Comparison of ENCODE assay signal across 26 mouse cellular contexts in the genomic region with DNA sequence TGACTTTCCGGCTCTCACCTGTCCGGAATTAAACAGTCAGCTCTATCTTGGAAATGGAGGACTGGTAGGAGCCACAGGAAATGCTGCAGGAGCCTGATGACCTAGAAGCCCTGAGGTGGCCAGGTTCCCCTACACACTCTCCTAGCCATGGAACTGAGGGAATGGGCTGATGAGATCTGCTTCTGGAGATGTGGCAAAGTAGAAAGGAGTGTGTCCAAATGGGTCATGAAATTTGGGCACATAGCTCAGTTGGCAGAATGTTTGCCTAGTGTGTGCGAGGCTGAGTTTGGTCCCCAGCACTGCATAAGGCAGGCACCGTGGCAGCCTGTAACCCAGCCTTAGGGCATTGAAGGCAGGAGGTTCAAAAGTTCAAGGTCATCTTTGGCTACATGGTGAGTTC. TPM values are rescaled to one million over a fixed set of nuclear protein-coding genes. Genes with fewer than 3 reads are reported as not detected.
DNase-seq lines count a peak whose midpoint lies in the region; ATAC-seq and TF ChIP-seq lines count a peak whose summit lies in the region.
"Had no signal": no experiment of that assay in that cellular context is flagged by ENCODE, and none has a peak within 500 bp of the region (broad histone marks: within the 10 kb centered on the region; RNA-seq: fewer than 3 reads in every experiment).

No protein-coding gene starts in this region.

- H3K4me2 ChIP-seq in hindbrain, postnatal 0 days (ENCODE audit: low read depth, low read length), result no peak overlapping the region
- H3K4me2 ChIP-seq: forebrain, embryonic 12.5 days; hindbrain, embryonic 14.5 days; limb, embryonic 15.5 days; liver, embryonic 15.5 days; lung, embryonic 14.5 days; midbrain, embryonic 12.5 days; neural tube, embryonic 13.5 days; stomach, embryonic 15.5 days had no signal

- WGBS in heart, embryonic 10.5 days, result 89% methylated on average over 4 of the region's 4 CpGs
- 91% methylated on average over 4 of the region's 4 CpGs for WGBS in hindbrain, postnatal 0 days
- 92% methylated on average over 4 of the region's 4 CpGs for WGBS in hindbrain, embryonic 10.5 days
- WGBS in small intestine, adult 2 months, result 71% methylated on average over 4 of the region's 4 CpGs

- no peak for DNase-seq in heart, embryonic 10.5 days (ENCODE audit: low spot score)
- no peak for DNase-seq in heart, postnatal 36 days
- DNase-seq in hindbrain, postnatal 0 days (ENCODE audit: low spot score), result no peak
- DNase-seq in hindbrain, embryonic 10.5 days (ENCODE audit: low spot score), result no peak
- peak; percentile 16 for DNase-seq in adipocyte (ENCODE audit: low spot score)
- DNase-seq: B cell, adult 2 months; forebrain, postnatal 0 days; gastrocnemius, postnatal 25 days; kidney, adult 11 months; kidney, postnatal 14 days; layer of hippocampus, adult 9-11 months had no signal

- peaks cover 40% of the 10 kb centered on the region for H3K4me1 ChIP-seq in heart, embryonic 10.5 days
- H3K4me1 ChIP-seq in hindbrain, postnatal 0 days (ENCODE audit: insufficient read depth, low read length), result 0 out of 2 replicates have a peak, but pooled peaks cover 4% of the 10 kb centered on the region
- H3K4me1 ChIP-seq in hindbrain, embryonic 10.5 days (replicated peaks), result peaks cover 13% of the 10 kb centered on the region
- peaks cover 18% of the 10 kb centered on the region; the same call in 1 of the 2 replicates for H3K4me1 ChIP-seq in small intestine, adult 2 months (ENCODE audit: control insufficient read depth, insufficient read depth, insufficient read length, low read length)
- H3K4me1 ChIP-seq: midbrain, embryonic 12.5 days; neural tube, embryonic 13.5 days; stomach, embryonic 15.5 days had no signal

- H3K27ac ChIP-seq in heart, embryonic 10.5 days, result peak overlapping the region; percentile 65; the same call in 1 of the 2 replicates
- H3K27ac ChIP-seq in hindbrain, postnatal 0 days, result peak overlapping the region; percentile 65; the same call in 1 of the 2 replicates
- no peak overlapping the region for H3K27ac ChIP-seq in hindbrain, embryonic 10.5 days
- peak overlapping the region; percentile 84 for H3K27ac ChIP-seq in small intestine, adult 2 months (ENCODE audit: insufficient read depth, low read depth, low read length)
- H3K27ac ChIP-seq: forebrain, embryonic 12.5 days; hindbrain, embryonic 14.5 days; limb, embryonic 10.5 days; liver, embryonic 15.5 days; midbrain, embryonic 12.5 days; neural tube, embryonic 13.5 days; stomach, embryonic 15.5 days had no signal

- no peaks in the 10 kb centered on the region for H3K9me3 ChIP-seq in heart, embryonic 10.5 days
- H3K9me3 ChIP-seq in hindbrain, postnatal 0 days (ENCODE audit: low read length), result no peaks in the 10 kb centered on the region
- no peaks in the 10 kb centered on the region for H3K9me3 ChIP-seq in hindbrain, embryonic 10.5 days
- H3K9me3 ChIP-seq: forebrain, embryonic 12.5 days; limb, embryonic 10.5 days; limb, embryonic 15.5 days; liver, embryonic 15.5 days; midbrain, embryonic 12.5 days; neural tube, embryonic 13.5 days; stomach, embryonic 15.5 days had no signal

- no peak for TF ChIP-seq CTCF in hindbrain, postnatal 0 days (IDR thresholded peaks at IDR 0.05; ENCODE audit: low read depth)
- no peak for TF ChIP-seq CTCF in small intestine, adult 2 months (IDR thresholded peaks at IDR 0.05; ENCODE audit: extremely low read depth, insufficient read length, insufficient replicate concordance, low read depth, low read length)

- intact Hi-C loops in heart, postnatal 36 days (cut with DNase I), result loop anchor here (2.0 kb wide), 1 partner anchor 24 kb away; no protein-coding TSS in a partner anchor

- no peak overlapping the region for H3K9ac ChIP-seq in hindbrain, postnatal 0 days (replicated peaks; ENCODE audit: low read length)
- H3K9ac ChIP-seq: forebrain, embryonic 12.5 days; forebrain, postnatal 0 days; hindbrain, embryonic 14.5 days; limb, embryonic 15.5 days; liver, embryonic 15.5 days; lung, embryonic 14.5 days; midbrain, embryonic 12.5 days; neural tube, embryonic 13.5 days; stomach, embryonic 15.5 days had no signal

- no peak for ATAC-seq in hindbrain, postnatal 0 days
- ATAC-seq: activated CD4-positive, CD25-positive, alpha-beta regulatory T cell, adult 4 months; forebrain, postnatal 0 days; inflammation-experienced regulatory T-cells, adult 6 months had no signal

- H3K27me3 ChIP-seq in heart, embryonic 10.5 days (ENCODE audit: insufficient read depth, poor library complexity, severe bottlenecking), result peaks cover 12% of the 10 kb centered on the region; the same call in 1 of the 2 replicates
- no peaks in the 10 kb centered on the region for H3K27me3 ChIP-seq in hindbrain, postnatal 0 days (ENCODE audit: insufficient read depth, low read length)
- H3K27me3 ChIP-seq in hindbrain, embryonic 10.5 days (ENCODE audit: insufficient read depth, poor library complexity, severe bottlenecking), result 0 out of 2 replicates have a peak, but pooled peaks cover 8% of the 10 kb centered on the region
- H3K27me3 ChIP-seq in small intestine, adult 2 months (ENCODE audit: control insufficient read depth, insufficient read depth, low read length), result no peaks in the 10 kb centered on the region
- H3K27me3 ChIP-seq: forebrain, embryonic 12.5 days; limb, embryonic 15.5 days; liver, embryonic 15.5 days; neural tube, embryonic 13.5 days; stomach, embryonic 15.5 days had no signal

- peaks cover 2% of the 10 kb centered on the region; the same call in 1 of the 2 replicates for H3K36me3 ChIP-seq in heart, embryonic 10.5 days
- H3K36me3 ChIP-seq in hindbrain, postnatal 0 days (ENCODE audit: insufficient read depth, low read length), result no peaks in the 10 kb centered on the region
- H3K36me3 ChIP-seq in hindbrain, embryonic 10.5 days, result no peaks in the 10 kb centered on the region
- no peaks in the 10 kb centered on the region for H3K36me3 ChIP-seq in small intestine, adult 2 months (ENCODE audit: control insufficient read depth, insufficient read depth, low read length)
- H3K36me3 ChIP-seq: forebrain, embryonic 12.5 days; limb, embryonic 10.5 days; limb, embryonic 15.5 days; liver, embryonic 15.5 days; midbrain, embryonic 12.5 days; neural tube, embryonic 13.5 days; stomach, embryonic 15.5 days had no signal

- TF ChIP-seq POLR2A in small intestine, adult 2 months (IDR thresholded peaks at IDR 0.05; ENCODE audit: low read depth, low read length), result no peak

- H3K4me3 ChIP-seq in heart, embryonic 10.5 days, result no peak overlapping the region
- H3K4me3 ChIP-seq in hindbrain, postnatal 0 days (ENCODE audit: low read length), result no peak overlapping the region
- H3K4me3 ChIP-seq in hindbrain, embryonic 10.5 days, result no peak overlapping the region
- H3K4me3 ChIP-seq in small intestine, adult 2 months (ENCODE audit: low read depth, low read length), result peak overlapping the region; percentile 7; the same call in 1 of the 2 replicates
- H3K4me3 ChIP-seq: erythroblast, embryonic 14.5 days; forebrain, embryonic 12.5 days; limb, embryonic 10.5 days; limb, embryonic 15.5 days; liver, embryonic 15.5 days; midbrain, embryonic 12.5 days; neural tube, embryonic 13.5 days; stomach, embryonic 15.5 days had no signal

RNA-seq across cellular contexts. Expression of a gene that starts 3.8 kb away (rescaled TPM):
- polyA plus RNA-seq in heart, embryonic 10.5 days (2016; fragmentation: Nextera tagmentation; extraction: Ambion mirVana), result 0.09 and 0.17 TPM in 2 replicates
- total RNA-seq in heart, postnatal 36 days (2021), result under 1 TPM in 1 of 2 experiments, not detected in 1; 0.16 TPM
- 0.29 and 0.47 TPM in 2 replicates for total RNA-seq in hindbrain, postnatal 0 days (2014; rRNA removed)
- polyA plus RNA-seq in hindbrain, postnatal 0 days (2015; fragmentation: Nextera tagmentation; extraction: Ambion mirVana), result 0.08 and 0.10 TPM in 2 replicates
- not detected in 2 replicates for polyA plus RNA-seq in hindbrain, embryonic 10.5 days (2016; fragmentation: Nextera tagmentation; extraction: Ambion mirVana)
- 40.5 and 94.4 TPM in 2 replicates for polyA plus RNA-seq in small intestine, adult 2 months (2012; rRNA removed)
- total RNA-seq: megakaryocyte, adult 5-6 weeks had no signal
- polyA plus RNA-seq: activated CD4-positive, CD25-positive, alpha-beta regulatory T cell, adult 4 months; embryonic facial prominence, embryonic 14.5 days; erythroblast, embryonic 14.5 days; forebrain, embryonic 12.5 days; hindbrain, embryonic 14.5 days; inflammation-experienced regulatory T-cells, adult 6 months; limb, embryonic 10.5 days; lung, embryonic 14.5 days; midbrain, embryonic 12.5 days; neural tube, embryonic 13.5 days had no signal

RNA-seq across cellular contexts. Expression of a gene that starts 53.4 kb away (rescaled TPM):
- 15.1 and 31.8 TPM in 2 replicates for polyA plus RNA-seq in heart, embryonic 10.5 days (2016; fragmentation: Nextera tagmentation; extraction: Ambion mirVana)
- 100 to 1,000 TPM; 107 to 112 TPM for total RNA-seq in heart, postnatal 36 days (2021)
- total RNA-seq in hindbrain, postnatal 0 days (2014; rRNA removed), result 0.04 and 0.16 TPM in 2 replicates
- 0.13 and 0.16 TPM in 2 replicates for polyA plus RNA-seq in hindbrain, postnatal 0 days (2015; fragmentation: Nextera tagmentation; extraction: Ambion mirVana)
- polyA plus RNA-seq in hindbrain, embryonic 10.5 days (2016; fragmentation: Nextera tagmentation; extraction: Ambion mirVana), result 0.04 and 0.07 TPM in 2 replicates
- 0.05 and 0.08 TPM in 2 replicates for polyA plus RNA-seq in small intestine, adult 2 months (2012; rRNA removed)

Comparison
In these comparisons a context has a peak if more than half of its experiments do, and no peak if none do; other contexts are left out.
1. RNA of a gene that starts 3.8 kb away (polyA plus RNA-seq): 40.5 to 94.4 TPM in small intestine, adult 2 months; 0.08 to 0.10 TPM in hindbrain, postnatal 0 days, 0.09 to 0.17 TPM in heart, embryonic 10.5 days and not detected in hindbrain, embryonic 10.5 days; every median in the first group is over 10 times any median in the second.
2. RNA of a gene that starts 53.4 kb away (polyA plus RNA-seq): 15.1 to 31.8 TPM in heart, embryonic 10.5 days; 0.13 to 0.16 TPM in hindbrain, postnatal 0 days, 0.05 to 0.08 TPM in small intestine, adult 2 months and 0.04 to 0.07 TPM in hindbrain, embryonic 10.5 days; every median in the first group is over 10 times any median in the second.